Mouse (Mus musculus) CD4-positive, CD25-positive, alpha-beta regulatory T cell, adult 2 months (primary cell): Measurements from ENCODE around the gene Scgb1c1.

Experiments
- DNase-seq: peaks from one replicate; pipeline ENCODE4 v3.0.0-alpha.2; 2012; ENCODE audit warnings: low read depth, low spot score

Scgb1c1 gene

GRCm38 (mm10) chr7:140844905-140845665, at the start of gene Scgb1c1:
TSS of gene Scgb1c1 (plus strand) at chr7:140845547.
- peak; percentile 92 for DNase-seq

GRCm38 (mm10) chr7:140797619-140798018, 47.7 kb upstream of the Scgb1c1 start:
- no peak for DNase-seq

- no peak for DNase-seq
These were observed 47.1 kb upstream of the Scgb1c1 start for GRCm38 (mm10) chr7:140798212-140798611.

- DNase-seq = no peak
These were observed 42.7 kb upstream of the Scgb1c1 start for GRCm38 (mm10) chr7:140802629-140803028.

- peak; percentile 69 for DNase-seq
These were observed 39.6 kb upstream of the Scgb1c1 start for GRCm38 (mm10) chr7:140805704-140806103.

- DNase-seq = peak; percentile 20
These were observed 34.9 kb upstream of the Scgb1c1 start for GRCm38 (mm10) chr7:140810496-140810895.

GRCm38 (mm10) chr7:140811714-140812113, 33.6 kb upstream of the Scgb1c1 start:
- no peak for DNase-seq

GRCm38 (mm10) chr7:140812850-140813249, 32.5 kb upstream of the Scgb1c1 start:
- DNase-seq = no peak

- DNase-seq = no peak
These were observed 25.2 kb upstream of the Scgb1c1 start for GRCm38 (mm10) chr7:140820173-140820572.

- no peak for DNase-seq
These were observed 24.1 kb upstream of the Scgb1c1 start for GRCm38 (mm10) chr7:140821305-140821652.

GRCm38 (mm10) chr7:140821653-140822329, 23.6 kb upstream of the Scgb1c1 start, which contains the start of gene Zfp941:
TSS of gene Zfp941 (minus strand) at chr7:140822178.
- DNase-seq = peak; percentile 16

GRCm38 (mm10) chr7:140822731-140823130, 22.6 kb upstream of the Scgb1c1 start:
- no peak for DNase-seq

- peak; percentile 40 for DNase-seq
These were observed 17.0 kb upstream of the Scgb1c1 start for GRCm38 (mm10) chr7:140828171-140828881.

GRCm38 (mm10) chr7:140831447-140831846, 13.9 kb upstream of the Scgb1c1 start:
- no peak for DNase-seq

GRCm38 (mm10) chr7:140833341-140833740, 12.0 kb upstream of the Scgb1c1 start:
- no peak for DNase-seq

GRCm38 (mm10) chr7:140834968-140835757, 10.2 kb upstream of the Scgb1c1 start, which contains the start of gene Urah:
TSS of gene Urah (plus strand) at chr7:140835018.
- DNase-seq = no peak

GRCm38 (mm10) chr7:140835758-140836087, 9.6 kb upstream of the Scgb1c1 start:
- no peak for DNase-seq

GRCm38 (mm10) chr7:140836243-140837115, 8.9 kb upstream of the Scgb1c1 start:
- no peak for DNase-seq

- no peak for DNase-seq
These were observed 5.8 kb upstream of the Scgb1c1 start for GRCm38 (mm10) chr7:140839556-140839955.
